Mouse (Mus musculus): Measurements from ENCODE around the gene Pappa2. TPM values are rescaled to one million over a fixed set of nuclear protein-coding genes. Genes with fewer than 3 reads are reported as not detected.

Gene Pappa2
- polyA plus RNA-seq, 1 experiment from 2014 or later = 5.6 TPM

DNA sequence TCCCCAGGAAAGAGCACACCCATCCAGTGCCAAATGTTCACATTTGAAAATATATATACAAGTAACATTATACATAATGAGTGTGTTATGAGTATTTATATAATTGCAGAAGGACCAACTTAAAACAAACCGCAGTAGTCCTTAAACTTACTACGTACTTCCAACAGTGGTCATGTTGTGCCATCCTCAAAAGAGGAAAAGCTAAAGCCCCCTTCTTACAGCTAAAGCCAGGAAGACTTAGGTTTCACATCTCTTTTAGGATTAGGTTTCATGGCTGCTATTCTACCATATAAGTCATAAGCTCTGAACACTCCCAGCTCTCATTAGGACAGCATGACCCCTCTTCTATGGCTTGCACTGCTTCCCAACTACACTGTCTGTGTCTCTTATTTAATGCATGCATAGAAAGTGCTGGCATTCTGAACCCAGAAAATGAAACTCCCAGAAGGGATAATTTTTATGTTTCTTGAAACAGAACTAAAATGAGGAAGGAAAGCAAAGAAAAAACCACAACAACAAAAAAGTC lies 105.7 kb downstream of the Pappa2 start:
- H3K4me1 ChIP-seq (ENCODE audit: control insufficient read depth, insufficient read depth, low read length) = no peaks in the 10 kb centered on the region
- ATAC-seq (ENCODE audit: low read depth) (no peak), DNase-seq (ENCODE audit: low spot score) (peak; percentile 20)
- H3K4me2 ChIP-seq (ENCODE audit: low read depth, low read length) = no peak overlapping the region
- no peaks in the 10 kb centered on the region for H3K36me3 ChIP-seq (ENCODE audit: control insufficient read depth, insufficient read depth, low read length)
- no peak overlapping the region for H3K4me3 ChIP-seq (ENCODE audit: low read depth, low read length)
- H3K27ac ChIP-seq (replicated peaks; ENCODE audit: low read depth, low read length) = no peak overlapping the region
- no peaks in the 10 kb centered on the region for H3K9me3 ChIP-seq (ENCODE audit: control insufficient read depth, low read length)
- no peaks in the 10 kb centered on the region for H3K27me3 ChIP-seq (replicated peaks; ENCODE audit: control insufficient read depth, insufficient read depth, low read length)
- WGBS = 74% methylated on average over 2 of the region's 2 CpGs
- no peak overlapping the region for H3K9ac ChIP-seq (ENCODE audit: low read depth, low read length)

DNA sequence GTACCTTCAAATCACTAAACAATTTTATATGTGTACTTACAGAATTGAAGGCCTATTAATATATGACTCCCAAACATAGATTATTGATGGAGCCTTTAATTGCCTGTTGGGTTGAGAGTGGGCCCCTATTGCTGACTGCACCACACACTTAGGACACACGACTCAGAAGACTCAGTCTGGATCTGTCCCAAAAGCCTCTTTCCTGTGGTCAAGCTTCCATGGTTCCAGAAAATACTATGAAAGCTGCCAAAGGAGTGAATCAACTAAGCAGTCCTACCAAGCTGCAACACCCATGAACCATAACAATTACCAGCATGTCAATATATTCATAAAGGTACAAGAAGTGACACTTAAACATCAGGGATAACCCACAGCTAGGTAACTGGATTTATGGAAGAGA lies 106.7 kb downstream of the Pappa2 start:
- no peak overlapping the region for H3K4me2 ChIP-seq (ENCODE audit: low read depth, low read length)
- H3K36me3 ChIP-seq (ENCODE audit: control insufficient read depth, insufficient read depth, low read length) = no peaks in the 10 kb centered on the region
- no peaks in the 10 kb centered on the region for H3K9me3 ChIP-seq (ENCODE audit: control insufficient read depth, low read length)
- no peak overlapping the region for H3K27ac ChIP-seq (replicated peaks; ENCODE audit: low read depth, low read length)
- no peaks in the 10 kb centered on the region for H3K4me1 ChIP-seq (ENCODE audit: control insufficient read depth, insufficient read depth, low read length)
- ATAC-seq (ENCODE audit: low read depth) (no peak), DNase-seq (ENCODE audit: low spot score) (no peak)
- no peaks in the 10 kb centered on the region for H3K27me3 ChIP-seq (replicated peaks; ENCODE audit: control insufficient read depth, insufficient read depth, low read length)
- H3K4me3 ChIP-seq (ENCODE audit: low read depth, low read length) = no peak overlapping the region
- H3K9ac ChIP-seq (ENCODE audit: low read depth, low read length) = no peak overlapping the region
- WGBS = 78% methylated on average over 1 of the region's 1 CpGs

DNA sequence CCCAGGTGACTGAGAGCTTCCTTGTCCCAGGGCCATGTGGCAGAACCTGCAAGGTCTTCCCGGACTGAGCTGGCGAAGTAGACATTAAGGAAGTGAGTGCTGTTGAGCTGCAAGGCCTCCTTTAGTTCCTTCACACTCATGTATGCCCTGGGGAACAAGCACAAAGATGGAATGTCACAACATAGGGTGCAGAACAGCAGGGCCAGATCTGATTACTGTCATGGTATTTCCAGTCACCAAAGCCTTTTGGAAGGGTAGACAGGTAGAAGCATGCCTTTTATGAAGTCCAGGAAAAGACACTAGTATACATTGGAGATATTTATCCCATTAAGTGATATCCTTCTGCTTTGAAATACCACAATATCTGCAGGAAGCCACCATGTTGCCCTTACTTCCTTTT lies 108.9 kb downstream of the Pappa2 start:
- no peak overlapping the region for H3K4me2 ChIP-seq (ENCODE audit: low read depth, low read length)
- no peaks in the 10 kb centered on the region for H3K4me1 ChIP-seq (ENCODE audit: control insufficient read depth, insufficient read depth, low read length)
- no peak overlapping the region for H3K4me3 ChIP-seq (ENCODE audit: low read depth, low read length)
- 77% methylated on average over 2 of the region's 2 CpGs for WGBS
- H3K27me3 ChIP-seq (replicated peaks; ENCODE audit: control insufficient read depth, insufficient read depth, low read length) = no peaks in the 10 kb centered on the region
- ATAC-seq (ENCODE audit: low read depth) (no peak), DNase-seq (ENCODE audit: low spot score) (no peak)
- no peaks in the 10 kb centered on the region for H3K9me3 ChIP-seq (ENCODE audit: control insufficient read depth, low read length)
- no peaks in the 10 kb centered on the region for H3K36me3 ChIP-seq (ENCODE audit: control insufficient read depth, insufficient read depth, low read length)
- no peak overlapping the region for H3K9ac ChIP-seq (ENCODE audit: low read depth, low read length)
- H3K27ac ChIP-seq (replicated peaks; ENCODE audit: low read depth, low read length) = no peak overlapping the region

DNA sequence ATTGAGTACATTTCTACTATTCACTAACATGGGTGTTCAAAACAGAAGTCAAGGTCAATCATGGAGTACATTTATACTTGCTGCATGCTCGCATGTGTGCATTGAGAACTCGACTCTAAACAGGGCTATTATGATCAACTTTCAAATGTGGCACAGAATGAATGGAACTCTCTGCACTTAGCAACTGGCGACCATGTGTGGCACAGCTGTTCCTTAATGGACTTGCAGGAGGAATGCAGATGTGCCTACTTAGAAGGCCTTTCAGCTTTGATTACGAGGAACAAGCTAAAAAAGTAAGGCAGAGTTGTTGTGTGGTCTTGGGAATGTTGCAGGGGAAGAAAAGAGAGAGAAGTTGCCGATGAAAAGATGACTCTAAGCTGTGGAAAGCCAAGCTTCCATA lies 120.1 kb downstream of the Pappa2 start:
- Histone ChIP-seq H3K4me2 (ENCODE audit: low read depth, low read length) (no peak overlapping the region; the same call in 1 of the 2 replicates), H3K27me3 (replicated peaks; ENCODE audit: control insufficient read depth, insufficient read depth, low read length) (no peaks in the 10 kb centered on the region), H3K4me3 (ENCODE audit: low read depth, low read length) (no peak overlapping the region), H3K36me3 (ENCODE audit: control insufficient read depth, insufficient read depth, low read length) (no peaks in the 10 kb centered on the region), H3K4me1 (ENCODE audit: control insufficient read depth, insufficient read depth, low read length) (0 out of 2 replicates have a peak, but pooled peaks cover 6% of the 10 kb centered on the region), H3K9ac (ENCODE audit: low read depth, low read length) (no peak overlapping the region), H3K9me3 (ENCODE audit: control insufficient read depth, low read length) (no peaks in the 10 kb centered on the region), H3K27ac (replicated peaks; ENCODE audit: low read depth, low read length) (0 out of 2 replicates have a peak overlapping the region, but pooled peaks have one; percentile 45)
- ATAC-seq (ENCODE audit: low read depth) (peak; percentile 63; the same call in 1 of the 2 replicates), DNase-seq (ENCODE audit: low spot score) (peak; percentile 82)
- 40% methylated on average over 5 of the region's 5 CpGs for WGBS

DNA sequence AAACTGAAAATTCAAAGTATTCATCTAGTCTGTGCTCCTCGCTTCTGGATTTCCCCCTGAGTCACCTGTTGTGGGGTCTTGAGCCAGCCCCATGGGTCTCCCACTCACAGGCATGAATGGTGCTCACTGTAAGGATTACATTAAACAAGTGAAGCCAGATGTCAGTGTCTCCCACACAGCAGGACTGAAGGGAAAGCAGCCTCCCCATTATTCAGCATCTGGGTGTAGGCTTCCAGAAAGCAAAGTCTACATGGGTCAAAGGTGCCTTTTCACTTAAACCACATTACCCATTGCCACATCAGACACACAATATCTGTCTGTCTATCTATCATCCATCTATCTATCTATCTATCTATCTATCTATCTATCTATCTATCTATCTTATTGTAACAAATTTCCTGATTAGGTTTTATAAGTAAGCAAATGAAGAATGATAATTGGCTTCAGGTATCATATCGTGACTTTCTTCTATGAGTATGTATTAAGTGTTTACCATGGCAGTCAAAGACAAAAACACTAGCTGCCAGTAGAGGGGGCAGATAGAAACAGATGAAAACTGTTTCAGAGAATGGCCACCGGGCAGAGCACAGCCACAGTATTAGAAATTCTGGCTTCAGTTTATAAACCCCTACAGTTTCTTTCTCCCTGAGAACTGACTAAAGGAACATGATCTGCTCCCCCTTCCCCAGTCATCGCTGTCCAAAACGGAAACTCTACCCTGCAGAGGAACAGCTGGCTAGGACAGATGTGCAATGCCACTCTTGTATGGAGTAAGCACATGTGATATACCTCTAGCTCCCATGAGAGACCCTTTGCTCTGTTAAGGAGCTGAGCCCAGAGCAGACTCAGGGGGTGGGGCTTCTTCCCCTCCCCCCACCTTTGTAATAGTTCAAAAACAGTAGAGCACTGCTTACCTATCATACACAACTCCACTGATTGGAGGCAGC lies 126.1 kb downstream of the Pappa2 start:
- Histone ChIP-seq H3K36me3 (ENCODE audit: control insufficient read depth, insufficient read depth, low read length) (no peaks in the 10 kb centered on the region), H3K4me1 (ENCODE audit: control insufficient read depth, insufficient read depth, low read length) (peaks cover 4% of the 10 kb centered on the region; the same call in 1 of the 2 replicates), H3K9me3 (ENCODE audit: control insufficient read depth, low read length) (no peaks in the 10 kb centered on the region), H3K27ac (replicated peaks; ENCODE audit: low read depth, low read length) (no peak overlapping the region), H3K9ac (ENCODE audit: low read depth, low read length) (no peak overlapping the region), H3K4me3 (ENCODE audit: low read depth, low read length) (no peak overlapping the region), H3K27me3 (replicated peaks; ENCODE audit: control insufficient read depth, insufficient read depth, low read length) (no peaks in the 10 kb centered on the region), H3K4me2 (ENCODE audit: low read depth, low read length) (no peak overlapping the region)
- ATAC-seq (ENCODE audit: low read depth) (peak; percentile 86), DNase-seq (ENCODE audit: low spot score) (peak; percentile 69)
- 31% methylated on average over 5 of the region's 5 CpGs for WGBS

DNA sequence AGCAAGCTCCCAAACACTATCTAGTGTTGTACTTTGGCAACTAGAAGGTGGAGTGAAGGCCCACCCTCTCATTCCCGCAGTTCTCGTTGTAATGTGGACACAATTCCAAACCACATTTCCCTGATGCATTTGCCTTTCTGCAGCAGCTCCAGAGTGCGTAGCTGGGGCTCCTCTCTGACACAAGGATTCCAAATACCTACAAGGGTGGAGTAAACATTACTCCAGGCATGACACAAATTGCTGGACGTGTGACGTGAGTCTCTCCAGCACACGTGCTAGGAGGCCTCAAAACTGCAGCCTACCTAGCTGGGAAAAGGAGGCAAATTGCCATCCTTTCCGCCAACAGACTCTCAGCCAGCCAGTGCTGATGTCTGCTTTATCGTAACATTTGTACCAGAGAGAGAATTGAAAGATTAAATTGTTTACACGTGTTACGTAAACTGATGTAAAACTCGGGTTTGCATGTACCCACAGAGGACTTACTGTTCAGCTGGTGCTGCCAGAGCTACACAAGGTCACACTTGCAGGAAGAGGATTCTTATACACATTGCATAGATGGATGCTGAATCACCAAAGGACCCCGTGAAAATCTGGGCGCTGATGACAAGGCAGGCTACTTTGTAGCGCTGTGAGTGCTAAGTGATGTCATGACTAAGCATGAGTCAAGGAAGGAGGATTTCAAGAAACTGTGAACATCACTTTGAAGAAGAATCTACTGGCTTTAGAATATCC lies 127.3 kb downstream of the Pappa2 start:
- H3K27ac ChIP-seq (replicated peaks; ENCODE audit: low read depth, low read length) = no peak overlapping the region
- DNase-seq (ENCODE audit: low spot score) (no peak), ATAC-seq (ENCODE audit: low read depth) (no peak)
- H3K9me3 ChIP-seq (ENCODE audit: control insufficient read depth, low read length) = no peaks in the 10 kb centered on the region
- H3K4me3 ChIP-seq (ENCODE audit: low read depth, low read length) = no peak overlapping the region
- WGBS = 56% methylated on average over 14 of the region's 14 CpGs
- no peak overlapping the region for H3K4me2 ChIP-seq (ENCODE audit: low read depth, low read length)
- no peak overlapping the region for H3K9ac ChIP-seq (ENCODE audit: low read depth, low read length)
- peaks cover 4% of the 10 kb centered on the region; the same call in 1 of the 2 replicates for H3K4me1 ChIP-seq (ENCODE audit: control insufficient read depth, insufficient read depth, low read length)
- no peaks in the 10 kb centered on the region for H3K36me3 ChIP-seq (ENCODE audit: control insufficient read depth, insufficient read depth, low read length)
- H3K27me3 ChIP-seq (replicated peaks; ENCODE audit: control insufficient read depth, insufficient read depth, low read length) = no peaks in the 10 kb centered on the region

DNA sequence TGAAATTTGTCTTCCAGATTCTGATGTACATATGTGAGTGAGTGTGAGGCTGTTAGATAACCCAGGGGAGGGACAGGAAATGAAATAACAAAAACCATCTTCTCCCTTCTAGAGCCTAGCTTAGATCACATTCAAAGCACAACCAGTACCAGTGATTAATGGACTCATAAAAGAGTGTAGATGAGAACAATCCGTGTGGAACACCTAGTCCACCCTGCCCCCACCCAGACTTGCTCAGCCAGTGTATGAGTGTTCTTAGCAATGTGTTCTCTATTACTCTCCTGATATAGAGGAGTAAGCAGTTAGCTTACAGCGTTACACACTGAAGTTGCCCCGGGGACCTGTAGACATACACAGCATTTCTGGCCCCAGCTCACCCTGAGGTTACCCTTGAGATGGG lies 129.8 kb downstream of the Pappa2 start:
- no peak for DNase-seq (ENCODE audit: low spot score)
- Histone ChIP-seq H3K4me1 (ENCODE audit: control insufficient read depth, insufficient read depth, low read length) (peaks cover 4% of the 10 kb centered on the region; the same call in 1 of the 2 replicates), H3K4me2 (ENCODE audit: low read depth, low read length) (no peak overlapping the region), H3K4me3 (ENCODE audit: low read depth, low read length) (no peak overlapping the region), H3K36me3 (ENCODE audit: control insufficient read depth, insufficient read depth, low read length) (no peaks in the 10 kb centered on the region), H3K27ac (replicated peaks; ENCODE audit: low read depth, low read length) (no peak overlapping the region), H3K9me3 (ENCODE audit: control insufficient read depth, low read length) (no peaks in the 10 kb centered on the region), H3K27me3 (replicated peaks; ENCODE audit: control insufficient read depth, insufficient read depth, low read length) (no peaks in the 10 kb centered on the region), H3K9ac (ENCODE audit: low read depth, low read length) (no peak overlapping the region)
- 59% methylated on average over 3 of the region's 3 CpGs for WGBS
- ATAC-seq (ENCODE audit: low read depth) = no peak

DNA sequence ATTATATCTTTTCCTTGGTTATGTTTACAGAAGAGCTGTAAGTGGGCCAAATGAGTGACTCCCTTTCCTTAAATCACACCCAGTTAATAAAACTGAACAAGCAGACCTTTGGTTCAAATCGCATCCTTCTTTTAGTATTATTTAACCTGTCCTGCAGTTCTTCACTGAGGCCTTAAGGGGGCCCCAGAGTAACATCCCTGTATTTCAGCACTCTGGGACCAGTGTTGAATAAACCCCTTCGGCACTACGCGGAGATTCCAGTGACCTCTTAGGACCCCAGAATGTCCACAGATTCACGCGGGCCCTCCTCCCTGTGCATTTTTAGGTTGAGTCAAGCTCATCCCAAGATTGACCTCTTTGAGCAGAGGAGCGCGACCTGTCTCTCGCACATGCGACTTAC lies 135.7 kb downstream of the Pappa2 start:
- Histone ChIP-seq H3K9me3 (ENCODE audit: control insufficient read depth, low read length) (no peaks in the 10 kb centered on the region), H3K4me3 (ENCODE audit: low read depth, low read length) (no peak overlapping the region), H3K4me1 (ENCODE audit: control insufficient read depth, insufficient read depth, low read length) (no peaks in the 10 kb centered on the region), H3K27me3 (replicated peaks; ENCODE audit: control insufficient read depth, insufficient read depth, low read length) (no peaks in the 10 kb centered on the region), H3K4me2 (ENCODE audit: low read depth, low read length) (no peak overlapping the region), H3K27ac (replicated peaks; ENCODE audit: low read depth, low read length) (no peak overlapping the region), H3K36me3 (ENCODE audit: control insufficient read depth, insufficient read depth, low read length) (no peaks in the 10 kb centered on the region), H3K9ac (ENCODE audit: low read depth, low read length) (no peak overlapping the region)
- WGBS = 58% methylated on average over 10 of the region's 10 CpGs
- no peak for ATAC-seq (ENCODE audit: low read depth)
- DNase-seq (ENCODE audit: low spot score) = no peak

All from embryonic facial prominence, embryonic 14.5 days (tissue).